Mouse (Mus musculus) c-Kit-positive CD71-positive TER-119-positive erythroid progenitor cells, embryonic 14.5 days (primary cell): ENCODE data around the gene Thnsl2.

Source experiments
- DNase-seq: peaks from one replicate; pipeline ENCODE4 v3.0.0-alpha.2; 2013; ENCODE audit warnings: low spot score

Gene Thnsl2

DNA sequence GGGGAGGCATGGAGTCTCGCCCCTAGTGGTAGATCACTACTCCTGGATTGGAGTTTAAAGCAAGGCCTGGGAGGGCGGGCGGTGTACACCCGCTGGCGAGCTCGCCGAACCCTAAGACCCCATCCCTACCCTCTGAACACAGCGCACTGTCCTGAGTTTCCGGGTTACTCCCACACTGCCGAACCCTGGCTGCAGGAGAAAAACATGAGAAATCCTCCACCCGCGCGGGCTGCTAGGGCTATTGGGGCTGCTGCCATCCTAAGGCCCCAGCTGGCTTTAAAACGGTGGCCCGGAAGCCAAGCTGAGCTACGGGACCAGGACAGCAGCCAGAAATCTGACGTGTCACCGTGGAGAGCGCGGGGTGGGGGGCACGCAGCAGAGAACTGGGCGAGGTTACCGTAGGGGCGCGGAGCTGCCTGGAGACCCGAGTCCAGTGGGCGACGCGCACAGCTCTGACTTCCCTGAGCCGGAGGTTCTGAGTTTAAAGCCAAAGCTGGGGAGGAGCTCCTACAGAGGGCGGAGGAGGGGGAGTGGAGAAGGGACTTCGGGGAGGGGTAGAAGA is at the start of gene Thnsl2:
Thnsl2 (minus strand) TSS at position 546 of the 562 bp plus-strand sequence.
- no peak for DNase-seq

DNA sequence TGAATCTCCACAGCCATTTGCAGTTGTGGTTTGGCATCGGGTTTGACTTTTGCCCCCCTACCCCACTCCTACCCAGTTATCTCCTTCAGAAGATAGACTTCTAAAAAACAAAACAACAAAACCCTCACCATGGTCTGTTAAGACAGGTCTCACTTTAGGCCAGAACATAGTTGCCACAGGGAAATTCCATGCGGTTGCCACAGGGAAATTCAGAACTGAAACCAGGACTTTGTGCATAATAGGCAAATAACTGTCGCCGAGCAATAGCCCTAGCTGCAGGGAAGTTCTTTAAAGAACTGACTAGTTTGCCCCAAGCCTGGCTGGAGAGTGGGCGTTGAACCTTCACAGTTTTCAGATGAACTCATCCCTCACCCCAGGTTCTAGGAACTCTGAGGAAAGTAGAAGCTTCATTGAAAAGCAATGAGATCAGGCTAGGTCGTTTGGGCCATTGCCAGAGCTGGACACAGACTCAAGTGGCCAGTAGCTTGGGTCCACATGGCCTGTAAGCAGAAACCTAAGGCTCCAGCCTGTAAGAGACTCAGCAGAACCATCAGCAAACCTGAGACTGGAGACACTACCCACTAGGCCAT is 49.0 kb upstream of the Thnsl2 start:
- no peak for DNase-seq

DNA sequence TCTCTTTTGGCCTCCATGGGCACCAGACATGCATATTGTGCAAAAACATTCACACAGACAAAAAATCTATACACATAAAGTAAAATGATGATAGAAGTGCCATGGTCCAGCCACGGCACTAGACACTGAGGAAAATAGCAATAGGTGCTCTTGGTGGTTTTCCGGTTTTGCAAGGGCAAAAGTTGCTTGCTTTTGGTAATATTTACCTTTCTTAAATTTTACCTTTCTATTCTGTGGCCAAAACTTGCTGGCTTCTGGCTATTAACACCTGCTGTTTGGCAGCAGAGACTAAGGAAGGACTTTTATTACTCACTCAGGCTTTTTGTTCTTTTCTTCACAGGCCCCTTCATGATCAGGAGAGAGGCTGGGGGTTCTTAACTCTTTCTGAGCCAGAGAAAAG is 46.3 kb upstream of the Thnsl2 start:
- DNase-seq: no peak

DNA sequence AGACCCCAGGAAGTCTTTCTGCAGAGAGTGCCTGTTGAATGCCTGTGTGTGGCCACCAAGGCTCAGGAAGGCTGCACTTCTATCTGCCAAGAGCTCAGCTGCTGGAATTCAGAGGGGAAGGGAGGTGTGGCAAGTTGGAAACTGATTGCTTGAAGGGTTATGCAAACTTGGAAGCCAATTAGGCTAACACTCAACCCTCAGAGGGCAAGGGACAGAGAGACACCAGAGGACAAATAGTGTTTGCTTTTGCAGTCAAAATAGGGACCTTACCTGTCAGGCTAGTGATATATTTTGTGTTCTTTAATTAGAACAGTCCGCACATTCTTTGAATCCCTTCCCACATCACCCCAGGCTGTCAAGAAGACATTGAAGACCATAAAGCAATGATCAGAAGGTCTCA is 45.3 kb upstream of the Thnsl2 start:
- no peak for DNase-seq

DNA sequence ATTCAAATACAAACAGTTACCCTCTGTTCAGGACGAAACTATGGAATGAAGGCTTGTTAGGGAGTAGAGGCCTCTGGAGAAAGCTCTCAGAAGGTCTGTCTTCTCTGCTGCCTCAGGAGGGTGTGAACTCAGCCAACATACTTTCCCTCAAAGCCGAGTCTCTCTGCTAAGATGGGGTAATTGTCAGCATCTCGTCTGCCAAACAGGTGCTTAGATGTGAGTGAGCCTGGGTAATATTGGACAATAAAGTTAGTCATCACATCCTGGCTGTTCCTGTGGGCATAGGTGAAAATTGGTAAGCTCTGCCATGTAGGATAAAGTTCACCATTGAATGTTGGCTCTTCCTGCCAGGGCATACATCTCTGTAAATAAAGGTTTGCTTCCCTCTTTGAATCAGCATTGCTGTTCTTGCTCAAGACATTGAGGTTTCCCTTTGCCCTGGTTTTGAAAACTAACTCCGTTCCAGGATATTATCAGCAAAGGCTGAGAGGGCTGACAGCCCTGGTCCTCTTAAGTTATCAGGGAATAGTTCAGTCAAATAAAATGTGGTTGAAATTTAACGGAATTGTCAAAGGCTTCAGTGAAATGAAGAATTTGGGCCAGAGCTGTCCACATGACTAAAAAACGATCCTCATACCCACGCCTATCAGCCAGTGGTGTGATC is 40.8 kb upstream of the Thnsl2 start:
- DNase-seq: no peak

DNA sequence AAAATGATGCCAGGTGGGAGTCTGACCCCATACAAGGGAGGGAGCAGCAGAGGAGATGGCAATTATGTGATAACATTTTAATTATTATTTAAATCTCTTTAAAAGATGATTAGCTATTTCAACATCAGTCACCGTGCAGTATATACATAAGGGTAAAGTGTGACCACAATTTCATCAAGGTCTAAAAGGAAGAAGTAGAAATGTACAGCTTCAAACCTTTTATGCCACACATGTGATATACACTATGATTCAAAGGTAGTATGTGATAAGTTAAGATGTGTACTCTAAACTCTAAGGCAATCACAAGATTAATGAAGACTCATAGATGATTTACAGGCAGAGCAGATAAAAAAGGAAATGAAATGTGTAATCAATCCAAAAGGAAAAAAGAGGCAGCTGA is 36.4 kb upstream of the Thnsl2 start:
- no peak for DNase-seq

DNA sequence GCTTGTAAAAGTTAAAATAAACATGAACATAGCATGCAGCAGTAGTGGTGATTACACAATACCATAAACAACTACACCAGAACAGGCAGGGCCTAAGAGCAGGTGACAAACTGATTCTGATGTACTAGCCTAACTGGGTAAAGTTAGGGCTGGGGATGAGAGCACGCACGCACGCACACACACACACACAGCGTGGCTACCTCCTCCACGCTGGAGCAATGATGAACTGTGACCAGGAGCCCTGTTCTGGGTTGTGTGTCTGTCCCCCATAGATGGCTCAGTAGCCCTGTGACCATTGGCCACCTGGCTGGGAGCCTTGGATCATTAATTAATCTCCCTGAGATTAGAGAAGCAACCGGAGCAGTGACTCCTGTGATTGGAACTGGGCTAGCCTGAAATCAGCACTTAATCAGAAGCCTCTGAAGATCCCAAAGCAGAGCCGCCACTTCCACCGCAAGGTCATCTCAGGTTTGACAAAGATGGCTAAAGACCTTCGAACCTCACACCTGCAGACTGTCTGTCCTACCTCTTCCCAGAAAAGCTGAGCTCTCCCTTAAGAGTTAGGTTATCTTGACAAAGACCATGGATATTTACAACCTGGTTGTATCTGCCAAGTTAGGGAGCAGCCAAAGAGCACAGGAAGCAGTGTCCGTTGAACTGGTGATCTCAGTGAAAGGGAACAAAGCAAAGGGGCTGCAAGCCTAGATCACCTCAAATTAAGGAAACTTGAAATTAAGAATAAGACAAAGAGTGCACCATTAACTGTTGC is 28.8 kb upstream of the Thnsl2 start:
- DNase-seq: no peak

DNA sequence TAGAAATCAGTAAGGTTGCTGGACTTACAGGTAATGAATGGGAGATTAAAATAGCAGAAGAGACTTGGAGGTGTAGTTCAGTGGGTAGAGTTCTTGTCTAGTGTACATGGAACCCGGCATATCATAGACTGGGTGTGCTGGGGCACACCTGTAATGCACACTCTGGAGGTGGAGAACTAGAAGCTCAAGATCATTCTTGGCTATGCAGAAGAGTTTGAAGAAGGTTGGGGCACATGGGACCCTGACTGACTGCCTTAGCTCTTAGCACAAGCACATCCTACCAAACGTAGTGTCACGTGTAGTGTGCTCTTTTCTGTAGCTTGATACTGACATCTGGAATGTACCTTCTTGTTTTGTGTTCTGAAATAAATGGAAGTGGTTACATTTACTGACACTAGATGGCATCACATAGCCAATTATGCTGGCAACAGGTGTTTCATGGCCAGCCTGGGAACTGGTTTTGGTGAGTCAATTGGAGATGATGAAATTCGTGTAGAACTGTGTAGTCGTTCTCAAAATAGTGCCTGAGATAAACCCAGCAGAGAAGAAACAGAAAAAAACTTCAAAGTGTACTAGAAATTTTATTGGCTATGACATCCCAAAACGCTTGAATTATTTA is 22.4 kb upstream of the Thnsl2 start:
- DNase-seq: no peak

DNA sequence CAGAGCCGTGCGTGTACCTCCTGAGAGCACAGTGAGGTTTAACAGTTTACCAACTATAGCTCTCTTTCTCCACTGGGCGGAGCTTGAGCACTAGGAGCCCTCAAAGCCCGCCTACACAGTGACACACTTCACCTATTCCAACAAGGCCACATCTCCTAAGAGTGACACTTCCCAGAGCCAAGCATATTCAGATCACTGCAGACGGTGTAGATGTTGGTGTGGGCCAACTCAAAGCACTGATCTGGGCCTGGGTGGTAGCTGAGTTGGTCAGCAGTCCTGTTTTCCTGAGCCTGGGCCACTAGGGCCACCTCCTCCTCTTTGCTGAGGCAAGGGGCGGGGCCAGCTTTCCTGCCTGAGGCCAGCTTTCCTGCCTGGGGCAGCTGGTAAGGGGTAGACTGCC is 20.2 kb upstream of the Thnsl2 start:
- no peak for DNase-seq

DNA sequence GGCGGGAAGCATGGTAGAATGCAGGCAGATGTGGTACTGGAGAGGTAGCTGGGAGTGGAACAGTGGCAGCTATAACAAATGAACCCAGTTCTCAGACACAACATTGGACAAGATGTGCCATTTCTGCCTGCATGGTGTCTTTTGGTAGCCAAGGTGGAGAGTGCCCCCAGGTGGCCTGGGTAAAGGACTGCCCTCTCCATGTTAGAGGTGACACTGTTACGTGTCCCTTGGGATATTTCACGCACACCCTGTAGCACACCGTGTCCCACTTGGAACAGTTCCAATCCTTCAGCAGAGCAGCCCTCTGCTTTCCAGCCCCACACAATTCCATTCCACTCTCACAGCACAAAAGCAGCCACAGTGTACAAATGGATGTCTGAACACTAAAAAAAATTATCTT is 18.0 kb upstream of the Thnsl2 start:
- no peak for DNase-seq

DNA sequence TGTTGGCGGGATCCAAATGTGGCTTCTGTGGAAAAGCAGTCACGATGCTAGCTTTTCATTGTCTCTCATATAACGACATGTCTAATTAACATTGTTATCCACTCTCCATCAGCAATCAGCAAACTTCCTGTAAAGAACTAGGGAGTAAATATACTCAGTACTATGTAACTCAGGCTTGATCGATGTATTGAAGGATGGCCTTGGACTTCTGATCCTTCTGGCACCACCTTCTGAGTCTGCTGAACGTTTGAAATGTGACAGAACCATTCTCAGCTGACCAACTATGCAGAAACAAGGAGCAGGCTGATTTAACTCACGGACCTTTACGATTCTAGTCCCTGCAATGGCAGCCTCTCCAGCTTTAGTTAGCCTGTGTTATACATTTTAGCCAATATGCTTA is 17.1 kb upstream of the Thnsl2 start:
- DNase-seq: no peak

DNA sequence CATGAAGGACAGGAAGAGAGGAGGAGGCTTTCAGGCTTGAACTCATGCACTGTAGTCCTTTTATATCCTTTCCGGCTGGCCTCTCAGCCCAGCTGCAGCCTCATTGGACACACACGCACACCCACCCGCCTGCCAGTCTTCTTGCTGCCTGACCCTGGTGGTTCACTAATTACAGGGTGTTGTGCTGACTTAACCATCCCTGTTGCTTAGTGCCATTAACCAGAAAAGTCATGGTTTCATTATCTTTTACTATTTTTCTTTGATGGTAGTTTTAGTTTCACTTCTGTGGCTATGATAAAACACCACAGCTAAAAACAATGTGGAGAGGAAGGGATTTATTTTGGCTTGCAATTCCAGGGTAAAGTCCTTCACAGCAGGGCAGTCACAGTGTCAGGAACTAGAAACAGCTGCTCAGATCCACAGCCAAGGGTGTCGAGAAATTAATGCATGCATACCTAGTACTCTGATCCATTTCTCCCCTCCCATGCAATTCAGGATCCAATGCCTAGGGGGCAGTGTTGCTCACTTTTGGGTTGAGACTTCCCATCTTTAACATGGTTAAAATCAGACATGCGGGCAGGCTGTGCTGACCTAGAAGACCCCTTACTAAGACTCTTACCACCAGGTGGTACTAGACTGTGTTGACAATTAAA is 12.6 kb upstream of the Thnsl2 start:
- peak; percentile 25 for DNase-seq

DNA sequence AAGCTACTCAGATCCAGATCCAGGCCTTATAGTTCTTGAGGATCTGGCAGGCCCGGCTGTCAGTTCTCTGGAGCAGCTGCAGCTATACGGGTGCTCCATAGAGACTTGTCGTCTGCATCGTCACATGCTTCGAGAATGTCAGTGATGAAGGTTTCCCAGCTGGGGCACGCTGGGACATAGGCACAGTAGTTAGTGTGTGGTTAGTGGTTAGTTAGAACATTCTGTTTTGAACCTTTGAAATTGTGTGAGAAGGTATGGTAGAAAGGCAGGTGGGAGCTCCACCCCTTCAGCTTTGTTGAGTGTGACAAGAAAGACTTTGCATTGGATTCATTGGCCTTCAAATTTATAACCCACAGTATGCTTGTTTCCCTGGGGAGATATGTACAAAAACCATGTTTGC is 10.6 kb upstream of the Thnsl2 start:
- DNase-seq: no peak

DNA sequence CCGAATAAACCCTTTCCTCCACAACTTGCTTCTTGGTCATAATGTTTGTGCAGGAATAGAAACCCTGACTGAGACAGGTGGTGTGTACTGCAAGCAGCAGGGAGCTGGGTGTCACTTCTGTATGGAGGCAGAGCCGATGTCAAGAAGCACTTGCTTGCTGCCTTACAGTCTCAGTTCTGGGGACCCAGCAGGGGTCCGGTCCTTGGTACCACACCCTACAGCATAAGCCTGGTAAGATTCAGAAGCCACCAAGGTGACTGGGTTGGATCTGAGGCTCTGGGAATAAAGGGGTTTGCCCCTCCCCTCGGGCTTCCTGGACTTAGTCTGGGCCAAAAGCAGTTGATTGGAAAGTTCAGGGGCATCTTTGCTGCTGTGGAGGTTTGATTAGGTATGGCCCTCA is 9.2 kb upstream of the Thnsl2 start:
- DNase-seq: no peak

DNA sequence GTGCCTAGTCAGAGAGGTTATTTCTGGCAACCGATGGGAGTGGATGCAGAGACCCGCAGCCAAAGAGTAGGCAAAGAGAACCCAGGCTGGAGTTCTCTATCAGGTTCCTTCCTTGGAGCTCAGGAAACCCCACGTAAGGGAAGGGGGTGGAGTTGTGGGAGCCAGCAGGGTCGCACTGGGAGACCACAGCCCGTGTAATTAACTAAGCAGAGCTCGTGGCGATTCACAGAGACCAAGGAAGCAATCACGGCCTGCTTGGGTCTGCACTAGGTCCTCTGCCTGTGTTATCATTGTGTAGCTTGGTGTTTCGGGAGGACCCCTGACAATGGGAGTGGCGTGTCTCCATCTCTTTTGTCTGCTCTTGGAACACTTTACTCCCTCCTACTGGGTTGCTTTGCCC is 6.9 kb upstream of the Thnsl2 start:
- no peak for DNase-seq

DNA sequence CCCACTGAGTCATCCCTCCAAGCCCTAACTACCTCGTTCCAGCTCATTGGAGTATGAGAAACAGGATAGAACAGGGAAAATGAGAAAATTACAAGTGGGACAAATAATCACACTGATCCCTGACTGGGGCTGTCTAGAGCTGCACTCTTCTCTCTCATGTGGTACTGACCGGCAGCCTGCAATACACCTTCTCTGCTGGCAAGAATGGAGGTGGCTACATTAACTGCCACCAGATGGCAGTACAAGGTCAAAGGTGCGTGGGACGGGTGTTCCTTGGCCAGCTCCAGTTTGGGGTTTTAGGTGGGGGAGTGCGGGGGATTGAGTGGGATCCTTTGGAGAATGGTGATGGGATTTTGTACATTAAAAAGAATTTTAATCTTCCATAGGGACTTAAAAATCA is 5.3 kb upstream of the Thnsl2 start:
- peak; percentile 23 for DNase-seq

DNA sequence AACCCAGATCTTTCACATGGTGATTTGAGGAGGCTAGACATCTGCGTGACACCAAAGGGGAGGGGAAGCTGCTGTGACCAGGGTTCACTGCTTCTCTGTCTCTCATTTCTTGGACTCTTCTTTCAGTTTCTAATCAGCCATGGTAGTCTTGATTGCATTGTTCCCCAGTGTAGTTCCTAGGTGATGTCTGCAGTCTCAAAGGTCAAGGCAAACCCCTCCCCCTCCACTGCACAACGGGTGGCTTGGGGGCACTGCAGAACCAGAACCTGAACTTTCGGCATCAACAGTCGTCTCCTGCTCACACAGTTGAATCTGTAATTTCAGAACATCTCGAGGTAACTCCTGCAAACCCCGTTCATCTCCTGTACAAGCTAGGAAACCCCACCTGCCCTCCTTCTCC is 4.1 kb upstream of the Thnsl2 start:
- no peak for DNase-seq

DNA sequence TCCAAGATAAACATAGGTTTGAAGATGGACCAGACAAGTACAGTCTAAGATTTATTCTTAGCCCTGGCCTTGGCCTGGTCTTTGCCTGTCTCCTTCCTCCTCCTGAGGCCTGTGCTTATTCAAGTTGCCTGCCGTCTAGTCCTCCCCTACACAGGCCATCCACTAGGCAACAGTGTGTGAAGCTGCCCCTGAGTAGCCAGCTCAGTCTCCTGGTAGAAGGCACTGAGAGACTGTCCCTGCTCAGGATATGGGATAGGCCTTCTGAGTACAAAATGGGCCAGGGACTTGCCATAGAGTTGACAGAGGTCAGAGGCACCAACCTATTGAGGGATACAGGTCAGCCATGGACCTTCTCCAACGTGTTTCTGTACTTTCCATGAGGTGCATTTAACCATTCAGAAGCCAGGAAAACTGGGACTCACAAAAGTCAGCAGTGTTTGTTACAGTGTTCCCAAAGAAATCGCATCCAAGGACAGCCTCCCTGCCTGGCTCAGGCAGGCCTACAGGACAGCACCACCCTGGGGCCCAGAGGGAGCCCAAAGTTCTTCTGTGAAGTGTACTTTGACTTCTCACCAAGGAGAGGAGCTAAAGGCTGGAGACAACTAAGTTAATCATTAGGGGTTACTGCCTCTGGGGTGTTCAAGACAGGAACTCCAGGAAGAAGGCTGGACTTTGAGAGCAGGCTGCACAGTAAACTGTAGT is 1.2 kb upstream of the Thnsl2 start:
- DNase-seq: no peak

DNA sequence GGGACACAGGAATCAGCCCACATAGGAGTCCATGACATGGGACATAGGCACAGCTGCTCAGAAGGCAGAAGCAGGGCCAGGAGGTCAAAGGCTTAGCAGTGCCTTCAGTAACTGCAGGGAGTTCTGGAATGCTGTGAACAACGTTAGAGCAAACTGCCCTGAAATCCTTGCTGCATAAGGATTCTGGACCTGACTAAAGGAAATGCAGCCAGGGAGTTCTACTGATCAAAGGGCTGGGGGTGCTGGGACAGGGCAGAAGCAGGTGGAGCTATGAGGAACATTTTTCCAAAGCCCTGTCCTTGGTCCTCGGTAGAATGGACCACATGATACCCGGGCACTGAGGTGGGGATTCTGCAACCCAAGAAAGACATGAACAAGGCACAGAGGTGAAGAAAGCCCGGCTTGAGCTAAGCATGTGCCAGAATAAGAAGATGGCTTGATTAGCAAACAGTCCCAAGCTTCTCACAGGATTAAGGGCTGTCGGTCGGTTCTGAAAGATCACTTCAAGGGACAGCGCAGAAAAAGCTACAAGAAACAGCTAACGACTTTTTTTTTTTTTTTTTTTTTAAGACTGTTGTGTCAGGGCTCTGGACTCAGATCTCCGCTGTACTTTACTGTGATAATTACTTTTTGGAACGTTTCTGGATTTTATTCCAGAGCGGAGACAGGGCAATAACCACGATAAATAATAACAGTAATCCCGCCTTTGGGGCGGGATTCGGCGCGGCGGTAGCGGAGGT is 915 bp downstream of the Thnsl2 start:
- DNase-seq: no peak

DNA sequence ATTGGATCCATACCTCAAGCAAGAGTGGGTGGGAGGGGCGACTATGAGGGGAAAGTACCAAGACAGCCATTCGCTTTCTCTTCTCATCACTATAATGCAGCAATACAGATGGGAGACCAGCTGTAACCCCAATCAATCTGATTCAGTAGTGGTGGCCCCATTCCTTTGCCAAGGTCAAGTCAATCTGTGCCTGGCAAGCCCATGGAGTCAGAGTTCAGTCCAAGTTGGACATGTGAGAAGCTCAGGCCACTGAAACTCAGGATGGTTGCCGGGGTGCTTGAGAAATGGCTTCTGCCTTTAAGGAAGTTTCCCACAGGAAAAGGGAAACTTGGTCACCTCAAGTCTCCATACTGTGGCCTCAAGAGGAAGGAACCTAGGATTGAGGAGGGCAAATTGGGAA is 9.2 kb downstream of the Thnsl2 start:
- DNase-seq: no peak

DNA sequence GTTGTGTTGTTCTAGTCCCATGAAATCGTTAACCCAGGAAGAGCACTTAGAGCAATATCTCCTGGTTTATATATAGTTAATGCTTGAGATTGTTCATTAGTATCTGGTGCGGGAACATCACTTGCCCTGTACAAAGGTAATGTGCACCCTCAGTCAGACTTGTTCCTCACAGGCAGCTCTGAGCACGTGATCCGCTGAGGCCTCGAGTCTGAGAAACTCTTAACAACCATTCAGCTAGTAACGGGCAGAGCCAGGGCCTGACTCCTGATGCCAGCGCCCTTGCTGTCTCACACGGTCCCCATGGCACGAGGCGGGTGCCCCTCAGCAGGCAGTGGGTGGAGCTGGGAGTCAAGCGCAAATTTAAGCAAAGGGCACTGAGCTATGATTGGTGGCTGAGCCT is 10.7 kb downstream of the Thnsl2 start:
- DNase-seq: no peak
